Mouse (Mus musculus): ENCODE data around the gene Muc5ac. TPM values are rescaled to one million over a fixed set of nuclear protein-coding genes. Genes with fewer than 3 reads are reported as not detected.
"Not testable (repeated sequence)": the region's sequence is repeated elsewhere in the genome, so short reads cannot be mapped to it uniquely, and the experiment has no call there.

Muc5ac gene
- polyA plus RNA-seq, 1 experiment, result not detected

- TF ChIP-seq POLR2A (IDR thresholded peaks at IDR 0.05; ENCODE audit: borderline replicate concordance, low read depth, low read length) (no peak), CTCF (IDR thresholded peaks at IDR 0.05; ENCODE audit: low read depth, low read length) (no peak)
- Histone ChIP-seq H3K27ac (ENCODE audit: insufficient read depth, low read depth, low read length) (no peak overlapping the region), H3K4me3 (ENCODE audit: insufficient read depth, low read length) (no peak overlapping the region), H3K4me1 (ENCODE audit: control insufficient read depth, insufficient read depth, low read length) (no peaks in the 10 kb centered on the region)
These were observed 5.5 kb downstream of the Muc5ac start for GRCm38 (mm10) chr7:141794251-141794650.

- no peak overlapping the region for H3K27ac ChIP-seq (ENCODE audit: insufficient read depth, low read depth, low read length)
- TF ChIP-seq POLR2A (IDR thresholded peaks at IDR 0.05; ENCODE audit: borderline replicate concordance, low read depth, low read length), result no peak
- no peak for TF ChIP-seq CTCF (IDR thresholded peaks at IDR 0.05; ENCODE audit: low read depth, low read length)
- H3K4me3 ChIP-seq (ENCODE audit: insufficient read depth, low read length), result no peak overlapping the region
- no peaks in the 10 kb centered on the region for H3K4me1 ChIP-seq (ENCODE audit: control insufficient read depth, insufficient read depth, low read length)
These were observed 14.4 kb downstream of the Muc5ac start for GRCm38 (mm10) chr7:141803206-141803605.

GRCm38 (mm10) chr7:141805384-141805783 lies 16.6 kb downstream of the Muc5ac start:
- TF ChIP-seq CTCF (IDR thresholded peaks at IDR 0.05; ENCODE audit: low read depth, low read length), result no peak
- Histone ChIP-seq H3K4me3 (ENCODE audit: insufficient read depth, low read length) (no peak overlapping the region), H3K27ac (ENCODE audit: insufficient read depth, low read depth, low read length) (no peak overlapping the region), H3K4me1 (ENCODE audit: control insufficient read depth, insufficient read depth, low read length) (no peaks in the 10 kb centered on the region)

- H3K4me1 ChIP-seq (ENCODE audit: control insufficient read depth, insufficient read depth, low read length); H3K27ac ChIP-seq (ENCODE audit: insufficient read depth, low read depth, low read length); H3K4me3 ChIP-seq (ENCODE audit: insufficient read depth, low read length): not testable (repeated sequence)
These were observed 19.1 kb downstream of the Muc5ac start for GRCm38 (mm10) chr7:141807823-141808222.

GRCm38 (mm10) chr7:141809933-141810332 lies 21.2 kb downstream of the Muc5ac start:
- not testable (repeated sequence) for H3K27ac ChIP-seq (ENCODE audit: insufficient read depth, low read depth, low read length); H3K4me3 ChIP-seq (ENCODE audit: insufficient read depth, low read length)

GRCm38 (mm10) chr7:141813321-141813720 lies 24.5 kb downstream of the Muc5ac start:
- TF ChIP-seq CTCF (IDR thresholded peaks at IDR 0.05; ENCODE audit: low read depth, low read length) (no peak), POLR2A (IDR thresholded peaks at IDR 0.05; ENCODE audit: borderline replicate concordance, low read depth, low read length) (no peak)
- no peaks in the 10 kb centered on the region for H3K4me1 ChIP-seq (ENCODE audit: control insufficient read depth, insufficient read depth, low read length)

More at GRCm38 (mm10) chr7:141809933-141810332, 21.2 kb downstream of the Muc5ac start:
- H3K4me1 ChIP-seq (ENCODE audit: control insufficient read depth, insufficient read depth, low read length), result not testable (repeated sequence)

GRCm38 (mm10) chr7:141815361-141815760 lies 26.6 kb downstream of the Muc5ac start:
- TF ChIP-seq POLR2A (IDR thresholded peaks at IDR 0.05; ENCODE audit: borderline replicate concordance, low read depth, low read length), result no peak
- TF ChIP-seq CTCF (IDR thresholded peaks at IDR 0.05; ENCODE audit: low read depth, low read length), result no peak
- H3K4me1 ChIP-seq (ENCODE audit: control insufficient read depth, insufficient read depth, low read length), result no peaks in the 10 kb centered on the region
- H3K27ac ChIP-seq (ENCODE audit: insufficient read depth, low read depth, low read length), result no peak overlapping the region
- H3K4me3 ChIP-seq (ENCODE audit: insufficient read depth, low read length), result no peak overlapping the region

More at GRCm38 (mm10) chr7:141813321-141813720, 24.5 kb downstream of the Muc5ac start:
- no peak overlapping the region for H3K27ac ChIP-seq (ENCODE audit: insufficient read depth, low read depth, low read length)
- H3K4me3 ChIP-seq (ENCODE audit: insufficient read depth, low read length), result no peak overlapping the region

GRCm38 (mm10) chr7:141817355-141818075 lies 28.7 kb downstream of the Muc5ac start:
- H3K27ac ChIP-seq (ENCODE audit: insufficient read depth, low read depth, low read length), result no peak overlapping the region
- TF ChIP-seq CTCF (IDR thresholded peaks at IDR 0.05; ENCODE audit: low read depth, low read length) (no peak), POLR2A (IDR thresholded peaks at IDR 0.05; ENCODE audit: borderline replicate concordance, low read depth, low read length) (no peak)
- H3K4me1 ChIP-seq (ENCODE audit: control insufficient read depth, insufficient read depth, low read length), result no peaks in the 10 kb centered on the region
- H3K4me3 ChIP-seq (ENCODE audit: insufficient read depth, low read length), result no peak overlapping the region

GRCm38 (mm10) chr7:141818267-141818666 lies 29.5 kb downstream of the Muc5ac start:
- Histone ChIP-seq H3K4me1 (ENCODE audit: control insufficient read depth, insufficient read depth, low read length) (no peaks in the 10 kb centered on the region), H3K27ac (ENCODE audit: insufficient read depth, low read depth, low read length) (no peak overlapping the region), H3K4me3 (ENCODE audit: insufficient read depth, low read length) (no peak overlapping the region)
- no peak for TF ChIP-seq CTCF (IDR thresholded peaks at IDR 0.05; ENCODE audit: low read depth, low read length)
- no peak for TF ChIP-seq POLR2A (IDR thresholded peaks at IDR 0.05; ENCODE audit: borderline replicate concordance, low read depth, low read length)

- no peak for TF ChIP-seq CTCF (IDR thresholded peaks at IDR 0.05; ENCODE audit: low read depth, low read length)
- TF ChIP-seq POLR2A (IDR thresholded peaks at IDR 0.05; ENCODE audit: borderline replicate concordance, low read depth, low read length), result no peak
- Histone ChIP-seq H3K27ac (ENCODE audit: insufficient read depth, low read depth, low read length) (no peak overlapping the region), H3K4me1 (ENCODE audit: control insufficient read depth, insufficient read depth, low read length) (no peaks in the 10 kb centered on the region), H3K4me3 (ENCODE audit: insufficient read depth, low read length) (no peak overlapping the region)
These were observed 34.0 kb downstream of the Muc5ac start for GRCm38 (mm10) chr7:141822582-141823261.
